Mouse (Mus musculus) spleen, adult 2 months (tissue): Measurements from ENCODE around the gene Tacr1.

Experiments used
- CTCF ChIP-seq: fragments of 200-500 bp; IDR thresholded peaks from 2 replicates; pipeline ENCODE4 v1.5.1; 2011; ENCODE audit warnings: mild to moderate bottlenecking, inconsistent platforms; ENCODE audit not compliant: insufficient read depth, insufficient read length, insufficient replicate concordance; ENCODE audit errors: extremely low read depth
- POLR2A ChIP-seq: fragments of 200-500 bp; IDR thresholded peaks from 2 replicates; pipeline ENCODE4 v1.6.1; 2011; ENCODE audit warnings: low read depth, low read length, inconsistent platforms

DNA sequence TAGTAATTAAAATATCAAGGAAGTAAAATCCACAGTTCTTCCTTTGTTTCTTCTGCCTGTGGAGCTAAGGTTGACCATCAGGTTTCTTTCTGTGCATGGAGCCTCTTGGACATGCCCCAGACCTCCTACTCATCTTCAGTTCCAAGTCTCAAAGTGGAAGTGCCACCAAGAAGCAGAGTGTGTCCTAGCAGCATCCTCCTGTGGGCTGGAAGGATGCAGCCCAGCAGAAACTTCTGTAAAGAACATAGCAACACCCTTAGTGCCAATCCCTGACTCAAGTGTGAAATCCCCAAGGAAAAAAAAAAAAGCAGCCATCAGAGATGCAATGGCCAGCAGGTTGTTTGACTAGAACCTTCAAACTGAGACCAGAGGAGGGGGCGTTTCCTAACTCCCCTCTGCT lies 81.7 kb downstream of the Tacr1 start:
- no peak for TF ChIP-seq CTCF
- no peak for TF ChIP-seq POLR2A
